Mouse (Mus musculus): ENCODE measurements around the gene Btd. TPM values are rescaled to one million over a fixed set of nuclear protein-coding genes. Genes with fewer than 3 reads are reported as not detected.
A peak's percentile ranks its signal among the peaks of the same experiment; 100 is the strongest.

Gene Btd
- polyA plus RNA-seq, 1 experiment: 16.7 TPM

- no peak overlapping the region for H3K4me3 ChIP-seq (ENCODE audit: insufficient read depth, poor library complexity, severe bottlenecking)
Measured at GRCm38 (mm10) chr14:31667741-31668140, 26.9 kb downstream of the Btd start.

GRCm38 (mm10) chr14:31668326-31668725 is 27.5 kb downstream of the Btd start:
- Histone ChIP-seq H3K4me3 (ENCODE audit: insufficient read depth, poor library complexity, severe bottlenecking) (peak overlapping the region; percentile 12), H3K36me3 (ENCODE audit: control insufficient read depth, insufficient read depth) (peaks cover 7% of the 10 kb centered on the region), H3ac (ENCODE audit: control insufficient read depth, insufficient read length, low read depth) (peak overlapping the region; percentile 70), H3K79me3 (ENCODE audit: low read depth) (no peaks in the 10 kb centered on the region), H3K79me2 (ENCODE audit: control insufficient read depth, insufficient read depth) (peaks cover 12% of the 10 kb centered on the region), H3K27me3 (ENCODE audit: control insufficient read depth, insufficient read depth, insufficient read length) (no peaks in the 10 kb centered on the region)
- TF ChIP-seq FOSL1 (IDR thresholded peaks at IDR 0.05; ENCODE audit: insufficient read depth, low read length, poor library complexity, severe bottlenecking): no peak
- peak; percentile 19 for TF ChIP-seq CEBPB (IDR thresholded peaks at IDR 0.05; ENCODE audit: low read depth)

More at GRCm38 (mm10) chr14:31667741-31668140, 26.9 kb downstream of the Btd start:
- TF ChIP-seq FOSL1 (IDR thresholded peaks at IDR 0.05; ENCODE audit: insufficient read depth, low read length, poor library complexity, severe bottlenecking): no peak
- TF ChIP-seq CEBPB (IDR thresholded peaks at IDR 0.05; ENCODE audit: low read depth): no peak
- no peak for TF ChIP-seq MYOG (IDR thresholded peaks at IDR 0.05; ENCODE audit: control insufficient read depth, extremely low read depth, insufficient read length)
- no peak for TF ChIP-seq CTCF (IDR thresholded peaks at IDR 0.05; ENCODE audit: control insufficient read depth, insufficient read depth, insufficient read length)
- TF ChIP-seq MAX (IDR thresholded peaks at IDR 0.05): no peak
- no peak for TF ChIP-seq MYOD1 (IDR thresholded peaks at IDR 0.05; ENCODE audit: control insufficient read depth, insufficient read length, low read depth)
- TF ChIP-seq USF1 (IDR thresholded peaks at IDR 0.05; ENCODE audit: low read depth): no peak
- H3K79me2 ChIP-seq (ENCODE audit: control insufficient read depth, insufficient read depth): peaks cover 12% of the 10 kb centered on the region
- peaks cover 7% of the 10 kb centered on the region for H3K36me3 ChIP-seq (ENCODE audit: control insufficient read depth, insufficient read depth)
- H3K27me3 ChIP-seq (ENCODE audit: control insufficient read depth, insufficient read depth, insufficient read length): no peaks in the 10 kb centered on the region
- H3K79me3 ChIP-seq (ENCODE audit: low read depth): no peaks in the 10 kb centered on the region
- H3ac ChIP-seq (ENCODE audit: control insufficient read depth, insufficient read length, low read depth): no peak overlapping the region

GRCm38 (mm10) chr14:31669161-31669611 is 28.4 kb downstream of the Btd start:
- H3K27me3 ChIP-seq (ENCODE audit: control insufficient read depth, insufficient read depth, insufficient read length): no peaks in the 10 kb centered on the region
- peaks cover 12% of the 10 kb centered on the region for H3K79me2 ChIP-seq (ENCODE audit: control insufficient read depth, insufficient read depth)
- no peak for TF ChIP-seq USF1 (IDR thresholded peaks at IDR 0.05; ENCODE audit: low read depth)
- TF ChIP-seq CEBPB (IDR thresholded peaks at IDR 0.05; ENCODE audit: low read depth): peak; percentile 65
- TF ChIP-seq MAX (IDR thresholded peaks at IDR 0.05): peak; percentile 87
- TF ChIP-seq FOSL1 (IDR thresholded peaks at IDR 0.05; ENCODE audit: insufficient read depth, low read length, poor library complexity, severe bottlenecking): peak; percentile 92
- TF ChIP-seq CTCF (IDR thresholded peaks at IDR 0.05; ENCODE audit: control insufficient read depth, insufficient read depth, insufficient read length): no peak
- no peak for TF ChIP-seq MYOG (IDR thresholded peaks at IDR 0.05; ENCODE audit: control insufficient read depth, extremely low read depth, insufficient read length)
- TF ChIP-seq MYOD1 (IDR thresholded peaks at IDR 0.05; ENCODE audit: control insufficient read depth, insufficient read length, low read depth): peak; percentile 13
- peaks cover 7% of the 10 kb centered on the region for H3K36me3 ChIP-seq (ENCODE audit: control insufficient read depth, insufficient read depth)
- H3ac ChIP-seq (ENCODE audit: control insufficient read depth, insufficient read length, low read depth): peak overlapping the region; percentile 70
- peak overlapping the region; percentile 12 for H3K4me3 ChIP-seq (ENCODE audit: insufficient read depth, poor library complexity, severe bottlenecking)
- no peaks in the 10 kb centered on the region for H3K79me3 ChIP-seq (ENCODE audit: low read depth)

GRCm38 (mm10) chr14:31669642-31670490 is 29.0 kb downstream of the Btd start:
- H3ac ChIP-seq (ENCODE audit: control insufficient read depth, insufficient read length, low read depth): peak overlapping the region; percentile 70
- H3K4me3 ChIP-seq (ENCODE audit: insufficient read depth, poor library complexity, severe bottlenecking): no peak overlapping the region
- peaks cover 7% of the 10 kb centered on the region for H3K36me3 ChIP-seq (ENCODE audit: control insufficient read depth, insufficient read depth)
- no peaks in the 10 kb centered on the region for H3K27me3 ChIP-seq (ENCODE audit: control insufficient read depth, insufficient read depth, insufficient read length)
- TF ChIP-seq FOSL1 (IDR thresholded peaks at IDR 0.05; ENCODE audit: insufficient read depth, low read length, poor library complexity, severe bottlenecking) (peak; percentile 64), MAX (IDR thresholded peaks at IDR 0.05) (peak; percentile 45), CTCF (IDR thresholded peaks at IDR 0.05; ENCODE audit: control insufficient read depth, insufficient read depth, insufficient read length) (no peak), MYOD1 (IDR thresholded peaks at IDR 0.05; ENCODE audit: control insufficient read depth, insufficient read length, low read depth) (peak; percentile 66), MYOG (IDR thresholded peaks at IDR 0.05; ENCODE audit: control insufficient read depth, extremely low read depth, insufficient read length) (no peak)
- H3K79me2 ChIP-seq (ENCODE audit: control insufficient read depth, insufficient read depth): peaks cover 12% of the 10 kb centered on the region
- no peaks in the 10 kb centered on the region for H3K79me3 ChIP-seq (ENCODE audit: low read depth)

- H3K27me3 ChIP-seq (ENCODE audit: control insufficient read depth, insufficient read depth, insufficient read length): no peaks in the 10 kb centered on the region
Measured at GRCm38 (mm10) chr14:31671635-31672320, 30.9 kb downstream of the Btd start.

More at GRCm38 (mm10) chr14:31671635-31672320, 30.9 kb downstream of the Btd start:
- Histone ChIP-seq H3ac (ENCODE audit: control insufficient read depth, insufficient read length, low read depth) (no peak overlapping the region), H3K79me3 (ENCODE audit: low read depth) (no peaks in the 10 kb centered on the region), H3K36me3 (ENCODE audit: control insufficient read depth, insufficient read depth) (peaks cover 5% of the 10 kb centered on the region), H3K4me3 (ENCODE audit: insufficient read depth, poor library complexity, severe bottlenecking) (no peak overlapping the region), H3K79me2 (ENCODE audit: control insufficient read depth, insufficient read depth) (peaks cover 9% of the 10 kb centered on the region)
- no peak for TF ChIP-seq CEBPB (IDR thresholded peaks at IDR 0.05; ENCODE audit: low read depth)
- no peak for TF ChIP-seq FOSL1 (IDR thresholded peaks at IDR 0.05; ENCODE audit: insufficient read depth, low read length, poor library complexity, severe bottlenecking)
- TF ChIP-seq MYOD1 (IDR thresholded peaks at IDR 0.05; ENCODE audit: control insufficient read depth, insufficient read length, low read depth): no peak
- TF ChIP-seq CTCF (IDR thresholded peaks at IDR 0.05; ENCODE audit: control insufficient read depth, insufficient read depth, insufficient read length): no peak
- TF ChIP-seq MYOG (IDR thresholded peaks at IDR 0.05; ENCODE audit: control insufficient read depth, extremely low read depth, insufficient read length): no peak
- no peak for TF ChIP-seq MAX (IDR thresholded peaks at IDR 0.05)
- TF ChIP-seq USF1 (IDR thresholded peaks at IDR 0.05; ENCODE audit: low read depth): no peak

Data from C2C12 (cell line).